Mouse (Mus musculus): ENCODE results near the gene Gucy1a1.
"Not testable (repeated sequence)": the region's sequence is repeated elsewhere in the genome, so short reads cannot be mapped to it uniquely, and the experiment has no call there.

The Gucy1a1 gene

DNA sequence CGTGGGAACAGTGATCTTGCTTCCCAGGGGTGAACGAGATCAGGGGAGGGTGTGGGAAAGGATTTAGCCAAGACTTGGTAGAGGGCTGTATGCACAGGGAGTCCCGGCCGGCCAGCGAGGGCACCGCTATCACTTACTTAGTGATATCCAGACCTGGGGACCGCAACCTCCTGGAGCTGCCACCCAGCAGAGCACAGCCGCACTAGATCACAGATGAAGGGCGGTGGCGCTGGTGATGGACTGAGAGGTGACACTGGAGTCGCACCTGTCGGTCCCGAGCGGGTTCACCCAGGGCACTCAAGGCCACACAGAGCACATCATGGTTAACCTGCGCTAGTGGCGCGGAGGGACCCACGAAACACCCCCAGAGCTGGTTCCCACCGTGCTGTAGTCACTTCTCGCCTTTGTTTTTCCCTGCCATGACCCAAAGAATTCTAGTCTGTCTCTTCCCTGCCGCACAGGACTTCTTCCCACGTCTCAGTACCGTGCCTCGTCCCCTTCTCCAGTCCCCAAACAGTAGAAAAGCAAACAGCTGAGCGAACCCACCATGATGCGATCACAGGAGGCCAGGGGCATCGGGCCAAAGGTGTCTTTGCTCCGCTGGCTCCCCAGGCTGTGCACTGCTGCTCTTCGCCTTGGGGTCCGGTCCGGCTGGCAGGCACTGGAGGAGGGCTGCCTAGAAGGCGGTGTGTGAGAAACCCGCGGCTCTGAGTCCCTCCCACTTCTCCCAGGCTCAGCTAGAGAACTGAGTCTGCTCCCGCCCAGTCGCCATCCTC is at the start of gene Gucy1a1:
TSS of gene Gucy1a1 (minus strand) at position 664 of the 776 bp plus-strand sequence.
- DNase-seq (ENCODE audit: low spot score) = peak; percentile 33

GRCm38 (mm10) chr3:82191559-82192245 is 46.1 kb upstream of the Gucy1a1 start:
- no peak for DNase-seq (ENCODE audit: low spot score)

GRCm38 (mm10) chr3:82185626-82186025 is 40.0 kb upstream of the Gucy1a1 start:
- no peak for DNase-seq (ENCODE audit: low spot score)

DNA sequence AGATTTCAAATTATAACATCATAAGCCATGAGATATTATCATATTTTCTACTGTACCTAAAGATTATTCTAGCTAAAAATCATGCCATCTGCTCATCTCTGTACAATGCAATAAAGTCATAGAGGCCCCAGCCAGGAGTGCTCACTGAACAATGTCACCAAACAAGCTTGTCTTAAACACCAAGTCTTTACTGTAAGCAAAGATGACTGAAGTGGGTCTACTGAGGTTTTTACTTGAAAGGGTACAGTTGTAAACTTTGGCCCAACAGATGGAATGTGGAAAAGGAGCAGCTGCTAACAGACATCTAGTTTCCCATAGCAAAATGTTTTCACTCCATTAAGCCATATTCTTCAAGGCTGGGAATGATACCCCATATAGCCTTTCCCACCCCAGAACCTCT is 35.9 kb upstream of the Gucy1a1 start:
- DNase-seq (ENCODE audit: low spot score) = no peak

GRCm38 (mm10) chr3:82180253-82180652 is 34.7 kb upstream of the Gucy1a1 start:
- DNase-seq (ENCODE audit: low spot score) = no peak

DNA sequence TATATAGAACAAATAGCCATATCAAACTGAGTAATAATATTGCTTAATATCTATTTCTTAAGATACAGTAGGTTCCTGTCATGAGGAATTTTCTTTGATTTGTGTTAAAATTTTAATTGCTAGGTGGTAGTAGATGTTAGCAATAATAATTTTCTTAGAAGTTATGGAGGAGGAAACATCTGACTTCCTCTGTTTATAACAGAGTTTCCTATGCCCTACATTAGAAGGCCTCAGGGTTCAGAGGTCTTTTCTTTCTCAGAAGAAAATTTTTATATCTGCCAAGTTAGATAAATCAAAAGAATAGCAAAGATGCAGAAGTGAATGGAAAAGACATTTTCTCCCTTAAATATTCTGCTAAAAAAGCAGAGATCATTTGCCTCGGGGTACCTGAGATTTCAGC is 29.9 kb upstream of the Gucy1a1 start:
- no peak for DNase-seq (ENCODE audit: low spot score)

DNA sequence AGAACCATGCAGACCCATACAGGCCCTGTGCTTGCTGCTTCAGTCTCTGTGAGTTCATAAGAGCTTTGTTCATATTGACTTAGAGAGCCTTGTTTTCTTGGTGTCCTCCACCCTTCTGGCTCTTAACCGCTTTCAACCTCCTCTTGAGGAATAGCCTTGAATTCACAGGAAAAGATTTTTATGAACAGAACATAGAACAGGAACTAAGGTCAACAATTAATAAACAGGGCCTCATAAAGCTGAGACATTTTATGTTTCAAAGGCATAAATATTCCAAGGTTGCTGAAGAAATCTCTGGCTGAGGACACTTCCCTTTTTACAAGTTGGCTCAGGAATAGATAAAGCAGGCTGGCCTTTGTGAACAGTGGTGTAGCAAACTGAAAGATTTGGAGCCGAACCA is 21.5 kb upstream of the Gucy1a1 start:
- DNase-seq (ENCODE audit: low spot score) = no peak

DNA sequence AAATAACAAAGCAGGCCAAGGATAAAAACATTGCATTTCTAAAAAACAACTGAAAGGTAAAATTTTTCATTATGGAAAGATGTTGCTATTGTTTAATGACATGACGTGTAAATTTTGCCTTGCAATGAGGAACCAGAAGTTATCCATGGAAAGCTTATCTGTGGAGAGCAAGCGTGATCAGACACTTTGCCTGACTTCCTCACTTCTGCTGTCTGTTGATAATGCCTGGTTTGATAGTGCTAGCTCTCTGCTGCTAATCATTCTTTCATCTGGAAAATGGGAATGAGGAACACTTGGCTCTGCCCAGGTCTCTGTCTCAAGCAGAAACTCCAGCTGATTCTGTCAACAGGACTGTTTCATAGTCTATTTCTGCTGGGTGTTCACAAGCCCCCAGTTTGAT is 20.3 kb upstream of the Gucy1a1 start:
- DNase-seq (ENCODE audit: low spot score) = no peak

GRCm38 (mm10) chr3:82162992-82163391 is 17.4 kb upstream of the Gucy1a1 start:
- DNase-seq (ENCODE audit: low spot score) = not testable (repeated sequence)

DNA sequence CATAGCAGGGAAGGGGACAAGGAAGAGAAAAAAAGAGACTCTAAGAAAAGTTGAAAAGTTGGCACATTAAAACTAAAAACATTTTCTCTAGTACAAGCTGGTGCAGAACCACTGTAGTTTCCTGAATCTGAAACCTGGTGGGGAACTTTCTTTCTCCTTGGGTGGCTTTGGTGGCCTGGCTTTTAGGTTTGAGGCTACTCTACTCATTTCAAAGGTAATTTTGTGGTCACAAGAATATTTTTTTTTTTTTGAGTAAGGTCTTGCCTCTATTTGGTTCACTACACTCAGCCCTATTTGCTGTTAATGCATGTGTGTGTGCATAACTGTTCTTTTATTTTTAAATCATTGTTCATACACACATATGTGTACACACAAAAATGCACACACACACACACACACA is 389 bp upstream of the Gucy1a1 start:
- DNase-seq (ENCODE audit: low spot score) = no peak

- DNase-seq (ENCODE audit: low spot score) = no peak
Measured at GRCm38 (mm10) chr3:82144725-82145125, 864 bp downstream of the Gucy1a1 start.

DNA sequence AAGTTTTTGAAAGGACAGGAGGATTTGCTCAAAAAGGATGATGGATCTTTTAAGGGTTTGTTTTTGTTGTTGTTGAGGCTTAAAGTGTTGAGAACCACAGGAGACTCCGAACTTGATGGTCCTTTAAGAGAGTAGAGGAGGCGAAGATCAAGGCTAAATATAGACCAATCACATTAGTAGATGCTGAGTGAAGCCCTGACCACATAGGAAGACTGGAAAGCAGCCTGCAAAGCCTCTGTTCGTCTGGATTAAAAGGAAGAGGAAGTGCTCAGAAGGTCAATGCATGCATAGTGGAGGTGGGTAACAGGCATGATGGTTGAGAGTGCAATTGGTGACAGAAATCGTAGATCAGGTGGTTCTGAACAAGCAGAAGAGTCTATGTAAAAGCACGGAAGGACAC is 4.8 kb downstream of the Gucy1a1 start:
- no peak for DNase-seq (ENCODE audit: low spot score)

- DNase-seq (ENCODE audit: low spot score) = no peak
Measured at GRCm38 (mm10) chr3:82138002-82138667, 7.5 kb downstream of the Gucy1a1 start.

- no peak for DNase-seq (ENCODE audit: low spot score)
Measured at GRCm38 (mm10) chr3:82135483-82135882, 10.1 kb downstream of the Gucy1a1 start.

- DNase-seq (ENCODE audit: low spot score) = no peak
Measured at GRCm38 (mm10) chr3:82129258-82129657, 16.3 kb downstream of the Gucy1a1 start.

DNA sequence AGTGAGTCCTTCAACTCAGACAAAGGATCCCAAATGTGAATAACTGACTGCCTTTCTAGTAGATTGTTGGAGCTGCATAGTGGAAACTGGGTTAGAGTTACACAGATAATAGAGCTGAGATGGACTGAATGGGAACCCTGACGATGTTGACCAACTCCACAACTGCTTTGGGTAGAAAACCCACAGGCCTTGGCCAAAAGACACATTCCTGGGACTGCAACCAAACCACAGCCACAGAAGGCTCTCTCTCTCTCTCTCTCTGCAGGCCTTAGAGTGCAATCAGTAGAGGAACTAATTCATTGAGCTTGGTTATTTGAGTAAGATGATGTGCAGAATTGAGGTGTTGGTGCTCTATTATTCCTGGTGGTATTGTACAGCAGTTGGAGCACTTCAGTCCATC is 21.0 kb downstream of the Gucy1a1 start:
- DNase-seq (ENCODE audit: low spot score) = no peak

- DNase-seq (ENCODE audit: low spot score) = no peak
Measured at GRCm38 (mm10) chr3:82118916-82119315, 26.7 kb downstream of the Gucy1a1 start.

DNA sequence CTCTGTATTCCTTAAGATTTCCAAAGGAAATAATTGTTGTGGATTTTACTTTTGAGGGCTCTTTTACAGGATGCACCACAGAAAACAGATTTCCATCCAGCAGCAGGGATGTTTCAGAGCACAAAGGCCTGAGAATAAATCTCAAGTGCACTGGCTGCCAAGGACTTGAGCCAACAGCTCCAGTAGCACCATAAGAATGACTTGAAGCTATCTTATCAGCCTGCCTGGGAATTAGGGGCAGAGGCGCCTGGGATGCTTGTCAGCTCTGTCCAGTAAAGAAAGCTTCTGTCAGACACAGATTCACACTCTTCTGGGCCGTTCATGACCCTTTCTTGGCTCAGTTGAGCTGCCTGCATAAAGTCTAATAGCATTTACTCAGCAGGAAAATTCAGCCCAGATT is 33.1 kb downstream of the Gucy1a1 start:
- peak; percentile 17 for DNase-seq (ENCODE audit: low spot score)

- DNase-seq (ENCODE audit: low spot score) = no peak
Measured at GRCm38 (mm10) chr3:82111986-82112385, 33.6 kb downstream of the Gucy1a1 start.

- DNase-seq (ENCODE audit: low spot score) = no peak
Measured at GRCm38 (mm10) chr3:82108951-82109350, 36.6 kb downstream of the Gucy1a1 start.

- no peak for DNase-seq (ENCODE audit: low spot score)
Measured at GRCm38 (mm10) chr3:82104229-82104628, 41.4 kb downstream of the Gucy1a1 start.

DNA sequence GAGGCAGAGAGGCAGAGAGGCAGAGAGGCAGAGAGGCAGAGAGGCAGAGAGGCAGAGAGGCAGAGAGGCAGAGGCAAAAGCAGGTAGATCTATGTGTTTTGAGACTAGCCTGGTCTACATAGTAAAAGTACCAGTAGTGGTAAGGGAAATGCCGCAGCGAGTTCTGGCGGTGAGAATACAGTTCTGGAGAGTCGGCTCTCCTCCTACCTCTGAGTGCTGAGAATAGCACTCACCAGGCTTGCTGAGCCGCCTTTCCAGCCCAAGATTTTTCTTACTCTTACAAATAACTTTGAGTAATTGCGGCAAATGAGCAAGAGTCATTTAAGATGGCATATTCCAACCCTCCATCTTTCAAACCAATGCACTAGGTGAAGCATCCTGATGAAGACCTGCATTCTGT is 46.5 kb downstream of the Gucy1a1 start:
- no peak for DNase-seq (ENCODE audit: low spot score)

GRCm38 (mm10) chr3:82096801-82097200 is 48.8 kb downstream of the Gucy1a1 start:
- no peak for DNase-seq (ENCODE audit: low spot score)
